Mouse (Mus musculus): ENCODE data around the gene Iba57.

GRCm38 (mm10) chr11:59135904-59136452, 27.6 kb downstream of the Iba57 start, which contains the start of gene Obscn:
- no peak for TF ChIP-seq CTCF (IDR thresholded peaks at IDR 0.05; ENCODE audit: low read depth)
- no peak for TF ChIP-seq EP300 (optimal IDR thresholded peaks at IDR 0.05)

All from stomach, postnatal 0 days (tissue).